Mouse (Mus musculus) hindbrain, embryonic 11.5 days (tissue): ENCODE measurements at regions not wholly inside any gene's neighbourhood (a gene's known extent, or its start where the extent isn't known, plus 50 kb on each side); places are given as distances from the start of the nearest gene placed in this dataset.

ENCODE experiments used
- ATAC-seq: fragments of 200-750 bp; cut with Nextera tagmentation; 2 replicates; pipeline ENCODE4 v1.8.0; 2017; ENCODE audit warnings: mild to moderate bottlenecking, moderate TSS enrichment, moderate library complexity; ENCODE audit not compliant: low FRiP score
- DNase-seq: peaks from one replicate; pipeline ENCODE4 v3.0.0-alpha.2; 2015; ENCODE audit warnings: low spot score
- H3K27ac ChIP-seq: fragments of 300-500 bp; sonication (generic); 2 replicates; pipeline ENCODE4 v1.5.1; 2014; ENCODE audit warnings: mild to moderate bottlenecking, low read depth, low read length
- H3K27me3 ChIP-seq: fragments of 300-500 bp; sonication (generic); 2 replicates; pipeline ENCODE4 v1.6.1; 2014; ENCODE audit warnings: mild to moderate bottlenecking, low read length, moderate library complexity, mixed read lengths; ENCODE audit not compliant: control insufficient read depth, insufficient read depth
- H3K36me3 ChIP-seq: fragments of 300-500 bp; sonication (generic); 2 replicates; pipeline ENCODE4 v1.6.1; 2014; ENCODE audit warnings: mild to moderate bottlenecking, low read length, moderate library complexity, mixed read lengths; ENCODE audit not compliant: control insufficient read depth, insufficient read depth
- H3K4me1 ChIP-seq: fragments of 300-500 bp; sonication (generic); replicated peaks from 2 replicates; pipeline ENCODE4 v1.6.1; 2014; ENCODE audit warnings: low read length, mixed read lengths; ENCODE audit not compliant: control insufficient read depth, insufficient read depth
- H3K4me2 ChIP-seq: fragments of 300-500 bp; sonication (generic); replicated peaks from 2 replicates; pipeline ENCODE4 v1.6.1; 2014; ENCODE audit warnings: mild to moderate bottlenecking, low read depth, low read length
- H3K4me3 ChIP-seq: fragments of 300-500 bp; sonication (generic); 2 replicates; pipeline ENCODE4 v1.5.1; 2014; ENCODE audit warnings: low read depth, low read length
- H3K9ac ChIP-seq: fragments of 300-500 bp; sonication (generic); 2 replicates; pipeline ENCODE4 v1.6.1; 2014; ENCODE audit warnings: low read depth, low read length
- H3K9me3 ChIP-seq: fragments of 300-500 bp; sonication (generic); 2 replicates; pipeline ENCODE4 v1.6.1; 2016; ENCODE audit warnings: low read length; ENCODE audit not compliant: control insufficient read depth
- WGBS: fragments of 180-500 bp; shearing (Covaris S2); extraction: QIAGEN DNeasy Blood & Tissue Kit; methylation state at CpG from one replicate; pipeline ENCODE4 v1.1.7; 2014; 5-methylcytosine and 5-hydroxymethylcytosine counted together

GRCm38 (mm10) chr8:107691251-107691650, 103.0 kb upstream of the Psmd7 start:
- Histone ChIP-seq H3K27ac (no peak overlapping the region), H3K4me1 (no peaks in the 10 kb centered on the region), H3K36me3 (no peaks in the 10 kb centered on the region), H3K27me3 (no peaks in the 10 kb centered on the region), H3K4me2 (no peak overlapping the region), H3K9me3 (no peaks in the 10 kb centered on the region), H3K9ac (no peak overlapping the region), H3K4me3 (no peak overlapping the region)
- 86% methylated on average over 4 of the region's 4 CpGs for WGBS
- DNase-seq (no peak), ATAC-seq (no peak)

GRCm38 (mm10) chr8:107696384-107697346, 108.4 kb upstream of the Psmd7 start:
- Histone ChIP-seq H3K36me3 (no peaks in the 10 kb centered on the region), H3K4me2 (no peak overlapping the region), H3K9me3 (no peaks in the 10 kb centered on the region), H3K27me3 (no peaks in the 10 kb centered on the region), H3K27ac (no peak overlapping the region), H3K4me3 (no peak overlapping the region), H3K4me1 (no peaks in the 10 kb centered on the region), H3K9ac (no peak overlapping the region)
- 84% methylated on average over 20 of the region's 20 CpGs for WGBS
- DNase-seq (no peak), ATAC-seq (no peak)

- WGBS, result 40% methylated on average over 7 of the region's 7 CpGs
- H3K9me3 ChIP-seq, result no peaks in the 10 kb centered on the region
- H3K4me1 ChIP-seq, result no peaks in the 10 kb centered on the region
- H3K4me3 ChIP-seq, result no peak overlapping the region
- no peak overlapping the region for H3K27ac ChIP-seq
- no peaks in the 10 kb centered on the region for H3K36me3 ChIP-seq
- H3K27me3 ChIP-seq, result no peaks in the 10 kb centered on the region
- H3K9ac ChIP-seq, result no peak overlapping the region
- ATAC-seq, result no peak
- DNase-seq, result no peak
- no peak overlapping the region for H3K4me2 ChIP-seq
These were observed 111.0 kb upstream of the Psmd7 start for GRCm38 (mm10) chr8:107699307-107699706.

DNA sequence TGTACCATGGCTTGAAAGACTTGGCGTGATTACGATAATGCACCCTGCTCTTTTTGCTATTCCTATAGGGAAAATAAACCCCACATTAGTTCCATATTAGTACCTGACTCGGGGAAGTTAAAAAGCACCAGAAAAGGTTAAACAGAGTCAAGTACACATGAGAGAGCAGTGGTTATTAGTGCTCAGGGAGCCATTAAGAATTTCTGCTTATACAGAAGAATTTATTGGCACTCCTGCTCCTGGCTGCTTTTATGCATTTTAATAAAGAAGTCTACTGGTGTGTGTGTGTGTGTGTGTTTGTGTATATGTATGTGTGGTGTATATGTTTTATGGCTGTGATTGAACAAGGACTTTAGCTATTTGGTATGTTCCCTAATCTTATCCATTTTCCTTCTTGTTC, 111.5 kb upstream of the Psmd7 start:
- no peak for DNase-seq
- Histone ChIP-seq H3K4me3 (no peak overlapping the region), H3K9ac (no peak overlapping the region), H3K4me2 (no peak overlapping the region), H3K9me3 (no peaks in the 10 kb centered on the region), H3K27me3 (no peaks in the 10 kb centered on the region), H3K4me1 (no peaks in the 10 kb centered on the region), H3K27ac (no peak overlapping the region), H3K36me3 (no peaks in the 10 kb centered on the region)
- no peak for ATAC-seq
- 81% methylated on average over 3 of the region's 3 CpGs for WGBS

DNA sequence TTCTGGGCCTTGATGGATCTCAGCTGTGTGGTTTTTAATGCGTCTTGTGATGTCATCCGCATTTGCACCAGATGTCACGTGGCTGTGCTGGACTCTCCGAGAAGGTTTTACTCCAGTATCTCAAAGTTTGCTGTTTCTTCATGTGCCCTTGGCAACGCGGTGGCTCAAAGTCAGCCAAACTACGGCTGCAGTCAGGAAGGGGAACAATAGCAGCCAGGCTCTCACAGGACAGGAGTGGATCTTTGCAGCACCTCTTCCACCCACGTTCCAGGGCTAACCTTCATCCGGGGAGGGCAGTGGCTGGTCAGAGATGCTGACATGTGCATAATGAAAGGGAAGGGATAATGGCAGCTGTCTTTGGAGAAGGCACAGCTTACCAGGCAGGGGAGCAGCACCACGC, 127.6 kb upstream of the Psmd7 start:
- 87% methylated on average over 10 of the region's 10 CpGs for WGBS
- Histone ChIP-seq H3K4me3 (no peak overlapping the region), H3K4me1 (no peaks in the 10 kb centered on the region), H3K27ac (no peak overlapping the region), H3K36me3 (no peaks in the 10 kb centered on the region), H3K9ac (no peak overlapping the region), H3K4me2 (no peak overlapping the region), H3K27me3 (no peaks in the 10 kb centered on the region), H3K9me3 (no peaks in the 10 kb centered on the region)
- no peak for ATAC-seq
- DNase-seq, result no peak

- 88% methylated on average over 13 of the region's 13 CpGs for WGBS
- no peaks in the 10 kb centered on the region for H3K27me3 ChIP-seq
- DNase-seq, result no peak
- H3K4me3 ChIP-seq, result no peak overlapping the region
- no peak overlapping the region for H3K4me2 ChIP-seq
- no peak for ATAC-seq
- no peaks in the 10 kb centered on the region for H3K4me1 ChIP-seq
- no peak overlapping the region for H3K27ac ChIP-seq
- no peaks in the 10 kb centered on the region for H3K36me3 ChIP-seq
- H3K9ac ChIP-seq, result no peak overlapping the region
- no peaks in the 10 kb centered on the region for H3K9me3 ChIP-seq
These were observed 129.6 kb upstream of the Psmd7 start for GRCm38 (mm10) chr8:107717856-107718255.

- Histone ChIP-seq H3K9ac (no peak overlapping the region), H3K9me3 (no peaks in the 10 kb centered on the region), H3K4me3 (no peak overlapping the region), H3K27me3 (no peaks in the 10 kb centered on the region), H3K4me2 (no peak overlapping the region), H3K36me3 (no peaks in the 10 kb centered on the region), H3K27ac (no peak overlapping the region), H3K4me1 (no peaks in the 10 kb centered on the region)
- DNase-seq (no peak), ATAC-seq (no peak)
- 76% methylated on average over 3 of the region's 3 CpGs for WGBS
These were observed 131.4 kb upstream of the Psmd7 start for GRCm38 (mm10) chr8:107719656-107720055.

DNA sequence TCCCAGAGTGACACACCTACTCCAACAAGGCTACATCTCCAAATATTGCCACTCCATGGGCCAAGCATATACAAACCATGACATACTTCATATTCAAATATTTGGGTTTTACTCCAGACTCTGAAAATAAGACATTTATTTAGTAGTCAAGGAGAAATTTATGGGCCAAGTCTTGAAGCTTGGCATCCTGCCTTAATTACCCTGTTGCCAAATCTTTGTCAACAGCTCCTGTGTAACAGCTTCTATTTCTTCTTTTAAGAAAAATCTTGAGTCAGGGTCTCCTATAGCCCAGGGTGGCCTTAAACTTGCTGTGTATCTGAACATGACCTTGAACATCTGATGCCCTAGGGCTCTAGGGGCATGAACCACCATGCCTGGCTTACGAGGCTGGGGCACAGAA, 138.5 kb upstream of the Psmd7 start:
- Histone ChIP-seq H3K36me3 (no peaks in the 10 kb centered on the region), H3K9me3 (no peaks in the 10 kb centered on the region), H3K27me3 (no peaks in the 10 kb centered on the region), H3K27ac (no peak overlapping the region), H3K9ac (no peak overlapping the region), H3K4me2 (no peak overlapping the region), H3K4me3 (no peak overlapping the region), H3K4me1 (no peaks in the 10 kb centered on the region)
- 92% methylated on average over 1 of the region's 1 CpGs for WGBS
- DNase-seq (no peak), ATAC-seq (no peak)

DNA sequence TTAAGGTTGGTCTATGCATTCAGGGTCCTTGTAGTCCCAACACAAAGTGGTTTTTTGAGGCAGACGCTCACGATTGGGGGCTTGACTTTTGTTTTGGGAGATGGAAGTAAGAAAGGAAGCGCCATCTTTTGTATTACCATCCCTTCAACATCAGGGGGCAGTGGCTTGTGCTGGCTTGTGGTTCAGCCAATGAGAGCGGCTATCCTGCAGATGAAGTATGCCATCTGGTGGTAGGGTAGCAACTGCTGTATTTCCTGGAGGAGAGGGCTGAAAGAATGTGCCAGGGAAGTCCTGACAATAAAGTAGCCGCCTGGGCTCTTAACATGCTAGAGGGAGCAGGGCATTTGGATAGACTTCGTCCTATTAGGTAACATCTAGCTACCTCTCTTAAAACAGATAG, 139.0 kb upstream of the Psmd7 start:
- DNase-seq (no peak), ATAC-seq (no peak)
- no peaks in the 10 kb centered on the region for H3K4me1 ChIP-seq
- no peaks in the 10 kb centered on the region for H3K36me3 ChIP-seq
- 88% methylated on average over 6 of the region's 6 CpGs for WGBS
- no peaks in the 10 kb centered on the region for H3K27me3 ChIP-seq
- no peaks in the 10 kb centered on the region for H3K9me3 ChIP-seq
- H3K9ac ChIP-seq, result no peak overlapping the region
- H3K27ac ChIP-seq, result no peak overlapping the region
- H3K4me3 ChIP-seq, result no peak overlapping the region
- H3K4me2 ChIP-seq, result no peak overlapping the region
